Mouse (Mus musculus) kidney, postnatal 0 days (tissue): Measurements from ENCODE around the gene Lamp1. TPM values are rescaled to one million over a fixed set of nuclear protein-coding genes. Genes with fewer than 3 reads are reported as not detected.

Experiments used
- ATAC-seq: fragments of 200-750 bp; cut with Nextera tagmentation; replicated peaks from 2 replicates; pipeline ENCODE4 v1.8.0; 2017; ENCODE audit warnings: low read depth, moderate number of reproducible peaks, moderate TSS enrichment, moderate library complexity; ENCODE audit not compliant: low FRiP score
- DNase-seq: peaks from one replicate; pipeline ENCODE4 v3.0.0-alpha.2; 2016; ENCODE audit warnings: low spot score
- H3K27ac ChIP-seq: fragments of 300-500 bp; sonication (generic); 2 replicates; pipeline ENCODE4 v1.5.1; 2014; ENCODE audit warnings: mild to moderate bottlenecking
- H3K27me3 ChIP-seq: fragments of 300-500 bp; sonication (generic); 2 replicates; pipeline ENCODE4 v1.6.1; 2014; ENCODE audit warnings: low read length, mixed read lengths; ENCODE audit not compliant: insufficient read depth
- H3K36me3 ChIP-seq: fragments of 300-500 bp; sonication (generic); 2 replicates; pipeline ENCODE4 v1.6.1; 2014; ENCODE audit warnings: low read length, mixed read lengths; ENCODE audit not compliant: insufficient read depth
- H3K4me1 ChIP-seq: fragments of 300-500 bp; sonication (generic); replicated peaks from 2 replicates; pipeline ENCODE4 v1.6.1; 2014; ENCODE audit warnings: antibody characterized with exemption, low read length, mixed read lengths; ENCODE audit not compliant: insufficient read depth
- H3K4me2 ChIP-seq: fragments of 300-500 bp; sonication (generic); 2 replicates; pipeline ENCODE4 v1.6.1; 2014; ENCODE audit warnings: mild to moderate bottlenecking, low read length, moderate library complexity, mixed read lengths
- H3K4me3 ChIP-seq: fragments of 300-500 bp; sonication (generic); replicated peaks from 2 replicates; pipeline ENCODE4 v1.5.1; 2014; ENCODE audit warnings: low read depth, low read length
- H3K9ac ChIP-seq: fragments of 300-500 bp; sonication (generic); 2 replicates; pipeline ENCODE4 v1.6.1; 2014; ENCODE audit warnings: low read depth, low read length
- H3K9me3 ChIP-seq: fragments of 300-500 bp; sonication (generic); replicated peaks from 2 replicates; pipeline ENCODE4 v1.6.1; 2016; ENCODE audit warnings: low read length, inconsistent platforms, mixed read lengths
- CTCF ChIP-seq: IDR thresholded peaks from 2 replicates; pipeline ENCODE4 v1.5.1; 2016; ENCODE audit warnings: antibody characterized with exemption, low read depth, mild to moderate bottlenecking, moderate library complexity
- WGBS: fragments of 180-500 bp; shearing (Covaris S2); extraction: QIAGEN DNeasy Blood & Tissue Kit; methylation state at CpG from one replicate; pipeline ENCODE4 v1.1.7; 2014; 5-methylcytosine and 5-hydroxymethylcytosine counted together
- polyA plus RNA-seq: library from polyadenylated mRNA; unstranded; fragments of >200 nt; fragmentation: Nextera tagmentation; extraction: Ambion mirVana; gene quantifications from 2 replicates; pipeline ENCODE4 v1.2.1, GENCODE M21; 2015

Gene Lamp1
- polyA plus RNA-seq, 1 experiment from 2014 or later, result 447 TPM

DNA sequence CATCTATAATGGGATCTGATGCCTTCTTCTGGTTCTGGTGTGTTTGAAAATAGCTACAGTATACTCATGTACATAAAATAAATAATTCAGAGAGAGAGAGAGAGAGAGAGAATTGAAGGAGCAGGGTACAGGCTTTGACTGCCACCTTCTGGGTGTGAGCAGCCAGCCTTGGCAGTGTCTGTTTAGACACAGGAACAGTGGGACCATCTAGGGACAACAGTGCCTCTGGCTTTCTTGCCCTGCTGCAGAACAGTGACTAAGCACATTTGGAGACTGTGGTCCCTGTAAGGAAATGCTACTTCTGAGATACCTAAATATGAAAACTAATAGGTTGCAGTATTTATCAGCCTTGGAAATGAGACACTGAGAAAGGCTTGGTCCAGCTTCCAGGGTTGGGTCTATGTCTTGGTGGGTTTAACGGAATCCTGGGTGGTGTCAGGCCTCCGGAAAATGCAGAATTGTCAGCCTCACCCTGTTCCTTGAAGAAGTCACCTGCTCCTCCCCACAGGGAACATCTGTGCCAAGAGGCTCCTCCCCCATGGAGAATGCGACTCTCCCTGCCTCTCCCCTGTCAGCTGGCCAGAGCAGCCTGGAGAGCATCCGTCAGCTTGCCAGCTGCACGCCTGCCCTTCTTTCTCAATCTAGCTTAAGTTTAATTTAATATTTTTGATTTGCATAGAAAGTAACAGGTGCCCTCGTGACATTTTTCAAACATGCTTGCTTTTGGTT, 49.8 kb downstream of the Lamp1 start:
- peaks cover 8% of the 10 kb centered on the region; the same call in 1 of the 2 replicates for H3K4me1 ChIP-seq
- DNase-seq (no peak), ATAC-seq (no peak)
- H3K27me3 ChIP-seq, result no peaks in the 10 kb centered on the region
- H3K4me3 ChIP-seq, result no peak overlapping the region
- peak; percentile 44; the same call in 1 of the 2 replicates for TF ChIP-seq CTCF
- no peak overlapping the region for H3K9ac ChIP-seq
- H3K4me2 ChIP-seq, result no peak overlapping the region
- H3K27ac ChIP-seq, result no peak overlapping the region
- H3K9me3 ChIP-seq, result no peaks in the 10 kb centered on the region
- H3K36me3 ChIP-seq, result no peaks in the 10 kb centered on the region
- 33% methylated on average over 6 of the region's 6 CpGs for WGBS

DNA sequence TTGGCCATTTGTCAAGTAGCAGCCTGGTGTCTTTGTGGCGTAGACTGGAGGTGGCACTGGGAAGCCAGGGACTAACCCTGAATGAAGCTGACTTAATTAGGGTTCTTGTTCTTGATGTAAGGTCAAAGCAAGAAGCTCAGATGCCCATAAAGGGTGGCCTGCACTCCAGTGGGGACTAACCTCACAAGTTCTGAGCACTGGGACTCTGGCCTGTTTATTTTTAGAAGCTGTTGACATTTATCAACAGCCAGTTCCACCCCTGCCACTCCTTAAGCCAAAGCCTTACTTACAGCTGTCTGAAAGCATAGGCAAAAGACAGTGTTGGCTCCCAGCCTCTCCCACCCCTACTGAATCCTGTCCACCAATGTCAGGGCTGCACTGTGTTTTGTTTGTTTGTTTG, 50.8 kb downstream of the Lamp1 start:
- Histone ChIP-seq H3K27ac (no peak overlapping the region), H3K4me1 (peaks cover 9% of the 10 kb centered on the region; the same call in 1 of the 2 replicates), H3K36me3 (no peaks in the 10 kb centered on the region), H3K27me3 (no peaks in the 10 kb centered on the region), H3K9me3 (no peaks in the 10 kb centered on the region), H3K4me2 (no peak overlapping the region), H3K4me3 (no peak overlapping the region), H3K9ac (no peak overlapping the region)
- TF ChIP-seq CTCF, result no peak
- ATAC-seq (no peak), DNase-seq (no peak)
- WGBS, result 59% methylated on average over 1 of the region's 1 CpGs

DNA sequence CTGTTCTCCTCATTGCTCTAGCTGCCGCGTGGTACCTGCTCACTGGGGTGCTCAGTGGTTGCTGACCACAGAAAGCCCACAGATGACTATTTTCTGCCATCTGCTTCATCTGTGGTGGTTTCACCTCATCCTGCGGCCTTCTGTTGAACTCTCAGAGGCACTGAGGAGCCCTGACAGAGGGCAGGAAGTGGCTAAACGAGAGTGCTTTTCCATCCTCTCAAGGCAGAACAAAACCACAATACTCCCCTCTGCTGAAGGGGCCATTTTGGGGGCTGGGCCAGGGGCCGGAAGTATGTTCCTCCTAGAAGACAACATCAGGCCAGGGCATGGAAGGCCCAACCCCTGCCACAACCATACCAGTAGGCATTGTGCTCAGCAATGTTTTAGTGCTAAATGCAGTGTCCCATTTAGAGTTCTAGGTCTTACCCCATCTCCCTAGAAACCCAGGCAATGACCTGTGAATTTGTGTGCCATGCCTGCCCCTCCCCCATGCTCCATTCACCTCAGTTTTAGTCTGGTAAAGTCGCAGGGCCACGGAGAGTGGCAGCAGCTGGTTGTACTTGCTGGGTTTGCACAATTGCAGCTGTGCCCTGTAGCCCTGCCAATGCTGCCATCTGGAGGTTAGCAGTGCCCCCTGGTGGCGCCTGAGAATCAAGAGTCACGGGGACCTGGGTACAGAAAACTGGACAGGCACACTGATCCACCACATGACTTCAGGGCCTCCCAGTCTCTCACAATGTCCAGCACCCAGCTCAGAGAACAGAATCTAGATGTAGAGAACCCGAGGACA, 54.7 kb downstream of the Lamp1 start:
- peak overlapping the region; percentile 50; the same call in 1 of the 2 replicates for H3K27ac ChIP-seq

DNA sequence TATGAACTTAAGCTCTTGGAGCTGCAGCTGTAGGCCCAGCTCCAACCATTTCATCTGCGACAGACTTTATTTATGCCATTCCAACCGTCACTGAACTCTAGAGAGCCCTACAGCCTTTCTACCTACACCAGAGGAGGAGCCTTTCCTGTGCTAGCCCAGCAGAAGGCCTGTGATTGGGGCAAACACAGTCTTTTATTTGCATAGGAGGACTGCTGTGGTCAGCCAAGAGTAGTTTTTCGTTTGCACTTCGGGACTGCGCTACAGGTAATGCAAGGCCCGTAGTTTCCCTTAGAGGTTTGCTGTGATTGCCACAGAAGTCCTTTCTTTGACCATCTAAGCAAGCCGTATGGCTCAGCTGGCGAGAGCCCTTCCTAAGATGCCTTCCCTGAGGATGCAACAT, 57.4 kb downstream of the Lamp1 start:
- DNase-seq, result no peak

More for the DNA sequence above, 54.7 kb downstream of the Lamp1 start:
- Histone ChIP-seq H3K36me3 (no peaks in the 10 kb centered on the region), H3K4me3 (no peak overlapping the region), H3K4me2 (peak overlapping the region; percentile 39; the same call in 1 of the 2 replicates), H3K9ac (no peak overlapping the region), H3K4me1 (peaks cover 9% of the 10 kb centered on the region; the same call in 1 of the 2 replicates), H3K9me3 (no peaks in the 10 kb centered on the region), H3K27me3 (no peaks in the 10 kb centered on the region)
- TF ChIP-seq CTCF, result peak; percentile 91
- DNase-seq (peak; percentile 86), ATAC-seq (peak; percentile 82)
- WGBS, result 19% methylated on average over 10 of the region's 10 CpGs

DNA sequence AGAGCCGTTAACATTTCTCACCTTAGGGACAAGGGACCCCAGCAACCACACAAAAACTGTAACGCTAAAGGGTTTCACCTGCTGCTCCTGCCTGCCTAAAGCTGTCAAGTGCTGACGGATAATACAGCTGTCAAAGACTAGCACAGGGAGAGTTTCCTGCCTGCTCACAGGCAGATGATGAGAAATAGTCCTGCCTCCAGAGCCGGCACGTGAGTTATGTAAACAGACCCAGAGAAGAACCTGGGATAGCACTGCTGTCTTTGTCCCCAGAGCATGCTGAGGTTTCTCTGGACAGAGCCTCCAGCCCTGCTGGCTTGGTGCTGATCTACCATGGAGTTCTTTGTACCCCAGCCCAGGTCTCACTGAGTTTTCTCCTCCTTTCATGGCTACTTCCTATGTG, 58.1 kb downstream of the Lamp1 start:
- TF ChIP-seq CTCF, result no peak
- Histone ChIP-seq H3K4me1 (peaks cover 9% of the 10 kb centered on the region; the same call in 1 of the 2 replicates), H3K9me3 (no peaks in the 10 kb centered on the region), H3K27ac (no peak overlapping the region), H3K27me3 (no peaks in the 10 kb centered on the region), H3K4me2 (no peak overlapping the region), H3K36me3 (no peaks in the 10 kb centered on the region), H3K4me3 (no peak overlapping the region), H3K9ac (no peak overlapping the region)
- WGBS, result 22% methylated on average over 5 of the region's 5 CpGs
- DNase-seq, result no peak
- no peak for ATAC-seq

More for the DNA sequence above, 57.4 kb downstream of the Lamp1 start:
- H3K4me2 ChIP-seq, result no peak overlapping the region
- no peak overlapping the region for H3K4me3 ChIP-seq
- H3K36me3 ChIP-seq, result no peaks in the 10 kb centered on the region
- peaks cover 9% of the 10 kb centered on the region; the same call in 1 of the 2 replicates for H3K4me1 ChIP-seq
- TF ChIP-seq CTCF, result no peak
- ATAC-seq, result no peak
- H3K27ac ChIP-seq, result no peak overlapping the region
- no peaks in the 10 kb centered on the region for H3K27me3 ChIP-seq
- H3K9ac ChIP-seq, result no peak overlapping the region
- 64% methylated on average over 8 of the region's 8 CpGs for WGBS
- no peaks in the 10 kb centered on the region for H3K9me3 ChIP-seq

DNA sequence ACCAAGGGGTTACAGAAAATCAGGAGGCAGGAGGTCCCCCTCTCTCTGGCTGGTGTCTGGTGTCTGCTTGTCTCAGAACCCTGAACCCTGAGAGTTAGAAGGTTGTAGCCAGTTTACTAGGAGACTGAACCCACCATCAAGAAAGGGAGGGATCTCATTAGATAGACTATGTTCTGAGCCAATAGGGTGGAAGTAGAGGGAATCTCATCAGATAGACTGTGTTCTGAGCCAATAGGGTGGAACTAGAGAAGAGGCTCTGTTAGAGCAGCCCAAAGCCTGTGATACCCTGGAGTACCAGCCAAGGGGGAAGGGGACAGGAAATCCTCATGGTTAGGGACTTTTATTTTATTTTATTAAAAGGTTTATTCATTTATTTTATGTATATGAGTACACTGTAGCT, 59.0 kb downstream of the Lamp1 start:
- Histone ChIP-seq H3K4me3 (no peak overlapping the region), H3K27me3 (no peaks in the 10 kb centered on the region), H3K9ac (no peak overlapping the region), H3K4me2 (no peak overlapping the region), H3K9me3 (no peaks in the 10 kb centered on the region), H3K27ac (no peak overlapping the region), H3K36me3 (no peaks in the 10 kb centered on the region), H3K4me1 (peaks cover 9% of the 10 kb centered on the region; the same call in 1 of the 2 replicates)
- no peak for TF ChIP-seq CTCF
- DNase-seq (no peak), ATAC-seq (no peak)
